Mouse (Mus musculus): Measurements from ENCODE around the gene Rin2.

DNA sequence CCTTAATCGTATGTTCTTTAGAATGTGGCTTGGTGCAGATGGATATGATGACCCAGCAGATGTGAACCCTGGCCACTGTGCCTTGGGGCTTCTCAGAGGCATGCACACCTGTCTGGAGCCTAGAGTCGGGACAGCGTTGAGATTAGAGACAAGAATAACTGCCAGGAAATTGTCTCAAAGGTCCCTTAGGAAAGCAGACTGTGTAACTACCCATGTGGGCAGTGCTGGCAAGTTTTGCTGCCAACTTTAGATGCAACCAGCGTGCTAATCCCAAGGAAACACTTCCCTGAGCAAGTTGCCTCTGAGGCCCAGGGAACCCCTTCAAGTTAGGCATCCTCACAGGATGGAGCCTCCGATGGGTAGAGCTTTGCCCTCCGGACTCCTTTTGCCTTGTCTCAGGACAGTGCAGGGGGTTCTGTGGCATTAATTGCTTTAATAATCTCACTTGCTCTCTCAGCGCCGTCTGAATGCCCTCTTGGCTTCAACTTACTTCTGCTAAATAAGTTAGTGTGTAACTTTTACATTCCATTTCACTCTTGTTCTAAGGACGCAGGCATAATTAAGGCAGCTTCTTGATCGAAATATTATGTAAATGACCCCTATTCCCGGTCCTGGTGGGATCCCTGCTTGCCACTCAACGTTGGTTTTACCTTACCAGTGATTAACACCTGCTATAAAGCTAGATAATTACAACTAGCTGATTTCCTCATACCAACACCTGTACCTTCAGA, 26.8 kb downstream of the Rin2 start:
- no peak for TF ChIP-seq CTCF (IDR thresholded peaks at IDR 0.05; ENCODE audit: low read depth, low read length)
- no peak for TF ChIP-seq POLR2A (IDR thresholded peaks at IDR 0.05; ENCODE audit: insufficient read depth, low read length)

Data from ES-Bruce4 (cell line).